Mouse (Mus musculus) heart, adult 2 months (tissue): ENCODE results near the gene Zfp940. TPM values are rescaled to one million over a fixed set of nuclear protein-coding genes. Genes with fewer than 3 reads are reported as not detected.
"Not testable (repeated sequence)": the region's sequence is repeated elsewhere in the genome, so short reads cannot be mapped to it uniquely, and the experiment has no call there.

Experiments used
- DNase-seq, 2 experiments: peaks; one replicate each; pipeline ENCODE4 v3.0.0; 2021
- H3K27ac ChIP-seq: fragments of 200-600 bp; 2 replicates; pipeline ENCODE4 v1.8.1; 2022
- H3K27me3 ChIP-seq: fragments of 200-500 bp; 2 replicates; pipeline ENCODE4 v1.6.1; 2012; ENCODE audit warnings: mild to moderate bottlenecking, low read length, inconsistent platforms, mixed read lengths; ENCODE audit not compliant: control insufficient read depth, insufficient read depth
- H3K36me3 ChIP-seq: fragments of 200-500 bp; 2 replicates; pipeline ENCODE4 v1.6.1; 2012; ENCODE audit warnings: low read length, inconsistent platforms; ENCODE audit not compliant: control insufficient read depth, insufficient read depth
- H3K4me1 ChIP-seq: fragments of 200-500 bp; 2 replicates; pipeline ENCODE4 v1.6.1; 2011; ENCODE audit warnings: low read length; ENCODE audit not compliant: control insufficient read depth, insufficient read depth
- H3K4me3 ChIP-seq: fragments of 200-600 bp; 2 replicates; pipeline ENCODE4 v1.8.1; 2022
- H3K79me2 ChIP-seq: fragments of 200-500 bp; replicated peaks from 2 replicates; pipeline ENCODE4 v1.6.1; 2012; ENCODE audit warnings: mild to moderate bottlenecking, inconsistent platforms, low read length, moderate library complexity, mixed read lengths; ENCODE audit not compliant: control insufficient read depth, insufficient read depth
- H3K9ac ChIP-seq: fragments of 200-500 bp; 2 replicates; pipeline ENCODE4 v1.6.1; 2012; ENCODE audit warnings: low read depth, mild to moderate bottlenecking, control low read depth, inconsistent platforms, low read length, mixed read lengths
- CTCF ChIP-seq: fragments of 200-600 bp; IDR thresholded peaks from 2 replicates; pipeline ENCODE4 v1.8.1; 2022; ENCODE audit warnings: antibody characterized with exemption, mild to moderate bottlenecking, moderate library complexity
- EP300 ChIP-seq: fragments of 200-500 bp; IDR thresholded peaks from 2 replicates; pipeline ENCODE4 v1.6.1; 2011; ENCODE audit warnings: low read depth, low read length, control low read depth; ENCODE audit not compliant: insufficient read depth
- POLR2A ChIP-seq: fragments of 200-500 bp; IDR thresholded peaks from 2 replicates; pipeline ENCODE4 v1.6.1; 2011; ENCODE audit warnings: mild to moderate bottlenecking, low read depth, low read length, control low read depth; ENCODE audit not compliant: insufficient read depth
- WGBS: fragments of 180-500 bp; shearing (Covaris S2); methylation state at CpG from one replicate; pipeline ENCODE4 v1.1.7; 2018; 5-methylcytosine and 5-hydroxymethylcytosine counted together
- intact Hi-C: fragments of 180-260 bp; cut with DNase I; formaldehyde crosslinking; loops from one replicate; pipeline ENCODE4 v1.15.1; 2025
- long read RNA-seq: library from polyadenylated mRNA; stranded (forward); transcript quantifications from one replicate; pipeline ENCODE4 v2.0.0, GENCODE M21; 2021
- polyA plus RNA-seq: library from polyadenylated mRNA; depleted of rRNA; stranded (reverse); fragments of >200 nt; gene quantifications from 2 replicates; pipeline ENCODE4 v1.2.3, GENCODE M21; 2012; rRNA removed
- total RNA-seq, 2 experiments: library from RNA; stranded (reverse); gene quantifications; 2 replicates each; pipeline ENCODE4 v1.2.3; 2021

The Zfp940 gene
- total RNA-seq (under 1 TPM; 0.44 to 0.77 TPM), polyA plus RNA-seq (0.12 and 0.29 TPM in 2 replicates)
- long read RNA-seq, partial matches to known transcripts, result 0 of 1 reads
- long read RNA-seq, other reads (novel, unspliced or antisense), result 1 of 1 reads

DNA sequence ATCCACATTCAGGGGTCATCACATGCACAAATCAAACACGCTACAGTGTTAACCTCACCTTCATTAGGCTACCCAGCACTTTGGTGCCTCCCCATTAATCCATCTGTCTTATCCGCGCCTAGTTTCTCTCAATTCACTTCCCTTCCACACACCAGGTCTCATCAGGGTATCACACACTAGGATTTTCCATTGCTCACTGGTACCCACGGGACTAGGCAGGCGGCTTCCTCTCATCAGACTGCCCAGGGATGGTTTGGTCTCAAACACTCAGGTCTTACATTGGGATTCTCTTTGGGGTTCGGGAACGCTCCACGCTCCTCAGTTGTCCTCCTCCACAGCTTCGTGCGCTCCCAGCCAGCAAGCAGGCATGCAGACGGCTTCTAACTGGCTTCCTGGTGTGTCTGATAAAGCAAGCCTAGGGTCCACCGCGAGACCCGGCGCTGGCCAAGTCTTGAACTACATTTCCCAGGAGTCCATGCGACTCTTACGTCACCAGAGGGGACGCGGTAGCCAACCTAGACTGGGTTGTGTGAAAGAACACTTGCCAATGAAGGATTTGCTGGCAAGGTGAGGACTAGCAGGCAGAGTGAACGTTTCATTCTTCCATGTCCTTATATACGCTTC lies at the start of gene Zfp940:
Gene Zfp940, minus strand, starts transcription at position 451 of the 624 bp plus-strand sequence.
- Histone ChIP-seq H3K9ac (peak within 1 kb of the TSS; percentile 45), H3K27ac (peak within 1 kb of the TSS; percentile 36; the same call in 1 of the 2 replicates), H3K4me3 (peak within 1 kb of the TSS; percentile 68), H3K4me1 (peaks cover 1% of the 10 kb centered on the region; the same call in 1 of the 2 replicates), H3K27me3 (no peaks in the 10 kb centered on the region), H3K79me2 (no peaks in the 10 kb centered on the region), H3K36me3 (no peaks in the 10 kb centered on the region)
- 2% methylated on average over 21 of the region's 21 CpGs for WGBS
- DNase-seq, result peak; percentile 84 to 86
- TF ChIP-seq POLR2A, result 0 out of 2 replicates have a peak, but pooled peaks have one; percentile 23
- TF ChIP-seq EP300, result 0 out of 2 replicates have a peak, but pooled peaks have one; percentile 11
- TF ChIP-seq CTCF, result no peak
- intact Hi-C loops, result loop anchor here (2.0 to 5.0 kb wide), 2 partner anchors 35 to 129 kb away; partner anchors contain the start of gene Zfp568

GRCm38 (mm10) chr7:29898351-29898750 lies 44.9 kb upstream of the Zfp940 start:
- 96% methylated on average over 4 of the region's 4 CpGs for WGBS
- H3K79me2 ChIP-seq, result no peaks in the 10 kb centered on the region
- TF ChIP-seq EP300 (no peak), CTCF (0 out of 2 replicates have a peak, but pooled peaks have one; percentile 14)
- intact Hi-C loops, result no loop called here
- H3K27me3 ChIP-seq, result no peaks in the 10 kb centered on the region
- no peaks in the 10 kb centered on the region; the same call in 1 of the 2 replicates for H3K36me3 ChIP-seq
- H3K27ac ChIP-seq, result no peak overlapping the region
- H3K4me3 ChIP-seq, result no peak overlapping the region
- no peaks in the 10 kb centered on the region for H3K4me1 ChIP-seq
- no peak for DNase-seq
- H3K9ac ChIP-seq, result no peak overlapping the region

DNA sequence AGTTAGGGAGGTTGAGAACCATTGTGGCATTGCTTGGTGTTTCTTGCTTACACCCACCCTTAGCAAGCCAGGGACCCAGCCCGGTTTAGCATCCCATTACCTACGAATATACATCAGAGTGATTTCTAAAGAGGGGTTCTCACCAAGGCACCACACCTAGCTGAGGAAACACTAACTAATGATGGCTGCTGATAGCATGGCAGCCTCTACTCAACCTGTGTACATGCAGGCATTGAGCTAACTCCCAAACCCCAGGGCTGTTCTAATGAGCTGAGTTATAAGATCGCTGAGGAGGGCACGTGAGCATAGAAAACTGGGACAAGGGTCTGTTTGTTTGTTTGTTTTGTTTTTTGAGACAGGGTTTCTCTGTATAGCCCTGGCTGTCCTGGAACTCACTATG lies 39.3 kb upstream of the Zfp940 start:
- H3K4me3 ChIP-seq, result no peak overlapping the region
- DNase-seq, result no peak
- intact Hi-C loops, result no loop called here
- TF ChIP-seq POLR2A (no peak), CTCF (no peak), EP300 (no peak)
- no peak overlapping the region for H3K9ac ChIP-seq
- H3K79me2 ChIP-seq, result no peaks in the 10 kb centered on the region
- H3K36me3 ChIP-seq, result no peaks in the 10 kb centered on the region
- H3K27me3 ChIP-seq, result no peaks in the 10 kb centered on the region
- no peaks in the 10 kb centered on the region for H3K4me1 ChIP-seq
- no peak overlapping the region for H3K27ac ChIP-seq
- 99% methylated on average over 4 of the region's 4 CpGs for WGBS

DNA sequence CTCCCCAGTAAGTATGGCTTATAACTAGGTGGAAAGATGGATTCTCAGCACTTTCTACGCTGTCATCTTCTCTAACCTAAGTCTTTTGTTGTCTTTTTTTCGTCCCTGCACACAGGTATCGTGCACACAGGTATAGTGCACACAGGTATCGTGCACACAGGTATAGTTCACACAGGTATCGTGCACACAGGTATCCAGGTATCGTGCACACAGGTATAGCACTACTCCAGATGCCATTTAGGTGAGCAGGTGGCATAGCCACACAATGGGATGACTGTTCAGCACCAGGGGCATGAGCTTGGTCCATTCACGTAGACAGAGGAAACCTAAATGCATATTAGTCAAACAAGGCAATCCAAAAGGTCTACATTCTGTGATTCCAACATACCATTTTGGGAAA lies 37.0 kb upstream of the Zfp940 start:
- Histone ChIP-seq H3K9ac (no peak overlapping the region), H3K4me3 (no peak overlapping the region), H3K27ac (no peak overlapping the region), H3K27me3 (no peaks in the 10 kb centered on the region), H3K36me3 (no peaks in the 10 kb centered on the region), H3K79me2 (no peaks in the 10 kb centered on the region), H3K4me1 (no peaks in the 10 kb centered on the region)
- no peak for TF ChIP-seq CTCF
- TF ChIP-seq EP300, result no peak
- no peak for TF ChIP-seq POLR2A
- WGBS, result 97% methylated on average over 7 of the region's 7 CpGs
- intact Hi-C loops, result no loop called here
- no peak for DNase-seq

GRCm38 (mm10) chr7:29880916-29881315 lies 27.4 kb upstream of the Zfp940 start:
- no peaks in the 10 kb centered on the region for H3K27me3 ChIP-seq
- no peaks in the 10 kb centered on the region for H3K4me1 ChIP-seq
- no peak overlapping the region for H3K4me3 ChIP-seq
- intact Hi-C loops, result no loop called here
- H3K79me2 ChIP-seq, result no peaks in the 10 kb centered on the region
- H3K36me3 ChIP-seq, result no peaks in the 10 kb centered on the region
- WGBS, result 72% methylated on average over 7 of the region's 7 CpGs
- DNase-seq, result no peak
- H3K9ac ChIP-seq, result no peak overlapping the region
- no peak overlapping the region for H3K27ac ChIP-seq
- no peak for TF ChIP-seq CTCF
- no peak for TF ChIP-seq POLR2A
- no peak for TF ChIP-seq EP300

DNA sequence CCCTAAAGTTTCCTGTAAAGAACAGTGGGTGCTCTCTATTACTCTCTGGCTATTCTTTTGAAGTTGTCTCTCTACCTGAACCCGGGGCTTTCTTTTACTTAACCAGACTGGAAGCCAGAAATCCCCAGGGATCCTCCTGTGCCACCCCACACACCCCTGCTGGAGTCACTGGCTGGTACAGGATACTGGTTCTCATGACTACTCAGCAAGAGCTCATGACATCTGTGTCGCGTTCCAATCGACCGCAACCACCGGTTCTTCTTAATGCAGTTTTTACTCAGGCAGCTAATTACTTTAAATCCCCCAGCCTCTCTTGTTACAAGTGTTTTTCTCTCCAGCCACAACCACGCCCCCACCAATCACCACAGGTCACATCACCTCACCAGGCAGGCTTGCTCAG lies 26.6 kb upstream of the Zfp940 start:
- H3K27ac ChIP-seq, result no peak overlapping the region
- TF ChIP-seq EP300, result no peak
- TF ChIP-seq CTCF, result no peak
- no peak for TF ChIP-seq POLR2A
- H3K4me1 ChIP-seq, result no peaks in the 10 kb centered on the region
- H3K4me3 ChIP-seq, result no peak overlapping the region
- no peak for DNase-seq
- no peaks in the 10 kb centered on the region for H3K27me3 ChIP-seq
- intact Hi-C loops, result no loop called here
- WGBS, result 83% methylated on average over 7 of the region's 7 CpGs
- no peaks in the 10 kb centered on the region for H3K79me2 ChIP-seq
- no peak overlapping the region for H3K9ac ChIP-seq
- H3K36me3 ChIP-seq, result no peaks in the 10 kb centered on the region; the same call in 1 of the 2 replicates

- intact Hi-C loops, H3K27ac ChIP-seq, H3K9ac ChIP-seq, DNase-seq, H3K79me2 ChIP-seq, H3K4me3 ChIP-seq, H3K36me3 ChIP-seq, H3K27me3 ChIP-seq, H3K4me1 ChIP-seq: not testable (repeated sequence)
- WGBS, result 93% methylated on average over 9 of the region's 9 CpGs
Measured at GRCm38 (mm10) chr7:29877561-29877960, 24.1 kb upstream of the Zfp940 start.
